Mouse (Mus musculus): ENCODE results near the gene Galnt7. TPM values are rescaled to one million over a fixed set of nuclear protein-coding genes. Genes with fewer than 3 reads are reported as not detected.

Galnt7 gene
- polyA plus RNA-seq, 1 experiment from 2014 or later = 14.4 TPM

DNA sequence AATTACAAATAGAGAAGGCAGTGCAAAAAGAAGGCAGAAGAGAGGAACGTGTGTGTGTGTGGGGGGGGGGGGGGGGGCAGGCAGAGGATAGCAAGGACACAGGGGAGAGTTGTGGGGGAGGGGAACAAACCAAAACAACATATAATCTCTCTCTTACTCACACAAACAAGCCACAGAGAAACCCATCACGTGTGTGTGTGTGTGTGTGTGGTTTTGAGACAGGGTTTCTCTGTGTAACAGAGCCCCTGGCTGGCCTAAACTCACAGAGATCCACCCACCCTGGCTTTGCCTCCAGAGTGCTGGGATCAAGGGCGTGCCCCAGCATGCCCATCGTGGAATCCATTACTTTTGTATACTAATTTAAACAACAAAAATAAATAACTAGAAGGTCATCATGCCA, 66.2 kb downstream of the Galnt7 start:
- no peak for ATAC-seq (ENCODE audit: insufficient read depth)
- 41% methylated on average over 4 of the region's 4 CpGs for WGBS
- Histone ChIP-seq H3K27me3 (ENCODE audit: insufficient read depth, low read length) (no peaks in the 10 kb centered on the region), H3K9me3 (ENCODE audit: low read depth, low read length) (no peaks in the 10 kb centered on the region), H3K4me2 (no peak overlapping the region), H3K4me1 (ENCODE audit: insufficient read depth) (no peaks in the 10 kb centered on the region), H3K36me3 (ENCODE audit: insufficient read depth) (no peaks in the 10 kb centered on the region), H3K9ac (no peak overlapping the region), H3K27ac (ENCODE audit: low read depth) (no peak overlapping the region), H3K4me3 (ENCODE audit: low read depth, low read length) (no peak overlapping the region)
- no peak for DNase-seq
- no peak for TF ChIP-seq CTCF (IDR thresholded peaks at IDR 0.05; ENCODE audit: low read depth)

DNA sequence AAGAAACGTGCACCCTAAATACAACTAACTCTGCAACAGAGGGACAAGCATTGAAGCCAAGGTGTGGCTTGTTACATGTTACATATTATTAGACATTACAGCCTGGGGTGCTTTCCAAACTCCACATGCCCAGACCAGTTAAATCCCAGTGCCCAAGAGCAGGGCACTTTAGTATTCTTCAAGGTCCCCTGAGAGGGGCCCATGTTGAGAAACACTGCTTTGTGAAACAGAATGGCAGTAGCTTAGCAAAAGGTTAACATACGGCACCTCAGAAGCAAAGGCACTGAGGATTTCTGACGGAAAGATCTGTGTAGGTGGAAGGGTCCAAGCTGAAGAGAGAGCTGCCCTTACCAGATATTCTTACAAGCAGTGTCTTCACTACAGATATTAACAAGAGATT, 67.0 kb downstream of the Galnt7 start:
- Histone ChIP-seq H3K27me3 (ENCODE audit: insufficient read depth, low read length) (no peaks in the 10 kb centered on the region), H3K36me3 (ENCODE audit: insufficient read depth) (no peaks in the 10 kb centered on the region), H3K4me2 (no peak overlapping the region), H3K9me3 (ENCODE audit: low read depth, low read length) (no peaks in the 10 kb centered on the region), H3K9ac (no peak overlapping the region), H3K4me3 (ENCODE audit: low read depth, low read length) (no peak overlapping the region), H3K4me1 (ENCODE audit: insufficient read depth) (no peaks in the 10 kb centered on the region), H3K27ac (ENCODE audit: low read depth) (no peak overlapping the region)
- 82% methylated on average over 3 of the region's 3 CpGs for WGBS
- TF ChIP-seq CTCF (IDR thresholded peaks at IDR 0.05; ENCODE audit: low read depth) = no peak
- no peak for ATAC-seq (ENCODE audit: insufficient read depth)
- no peak for DNase-seq

DNA sequence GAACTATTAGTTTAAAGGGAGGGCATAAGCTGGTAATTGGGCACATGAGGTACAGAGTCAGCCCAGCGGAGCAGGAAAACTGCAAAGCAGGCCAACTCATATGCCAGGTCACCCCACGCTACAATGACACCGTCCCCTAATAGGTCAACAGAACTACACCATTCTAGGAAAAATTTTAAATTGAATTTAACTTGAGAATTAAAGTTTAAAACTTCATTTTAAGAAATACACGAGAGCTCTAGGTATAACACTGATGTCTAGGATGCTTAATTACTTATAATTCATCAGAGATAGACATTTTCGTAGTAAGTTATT, 67.7 kb downstream of the Galnt7 start:
- Histone ChIP-seq H3K4me3 (ENCODE audit: low read depth, low read length) (no peak overlapping the region), H3K9ac (no peak overlapping the region), H3K27ac (ENCODE audit: low read depth) (no peak overlapping the region), H3K27me3 (ENCODE audit: insufficient read depth, low read length) (no peaks in the 10 kb centered on the region), H3K4me2 (no peak overlapping the region), H3K9me3 (ENCODE audit: low read depth, low read length) (no peaks in the 10 kb centered on the region), H3K4me1 (ENCODE audit: insufficient read depth) (no peaks in the 10 kb centered on the region), H3K36me3 (ENCODE audit: insufficient read depth) (no peaks in the 10 kb centered on the region)
- 90% methylated on average over 5 of the region's 5 CpGs for WGBS
- no peak for ATAC-seq (ENCODE audit: insufficient read depth)
- no peak for DNase-seq
- TF ChIP-seq CTCF (IDR thresholded peaks at IDR 0.05; ENCODE audit: low read depth) = no peak

DNA sequence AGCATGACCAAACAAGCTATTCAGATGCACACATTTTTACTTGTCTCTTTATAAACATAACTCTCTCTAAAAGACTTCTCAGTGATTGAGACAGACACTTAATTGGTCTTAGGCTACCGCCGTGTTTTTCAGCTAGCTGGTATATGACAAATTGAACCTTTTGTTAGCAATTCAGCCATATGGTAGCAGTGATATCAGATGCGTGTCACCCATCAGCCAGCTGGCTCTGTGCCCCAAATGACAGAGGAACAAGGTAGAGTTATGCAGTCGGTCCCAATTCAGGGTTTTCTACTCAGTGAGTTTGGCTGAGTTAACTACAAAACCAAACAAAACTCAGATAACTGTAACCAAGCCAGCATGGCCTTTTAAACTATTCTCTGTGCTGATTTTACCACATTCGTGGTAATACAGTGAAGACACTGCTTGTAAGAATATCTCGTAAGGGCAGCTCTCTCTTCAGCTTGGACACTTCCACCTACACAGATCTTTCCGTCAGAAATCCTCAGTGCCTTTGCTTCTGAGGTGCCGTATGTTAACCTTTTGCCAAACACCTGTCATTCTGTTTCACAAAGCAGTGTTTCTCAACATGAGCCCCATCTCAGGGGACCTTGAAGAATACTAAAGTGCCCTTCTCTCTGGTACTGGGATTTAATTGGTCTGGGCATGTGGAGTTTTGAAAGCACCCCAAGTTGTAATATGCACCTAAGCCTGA, 68.3 kb downstream of the Galnt7 start:
- Histone ChIP-seq H3K4me1 (ENCODE audit: insufficient read depth) (no peaks in the 10 kb centered on the region), H3K27me3 (ENCODE audit: insufficient read depth, low read length) (no peaks in the 10 kb centered on the region), H3K36me3 (ENCODE audit: insufficient read depth) (no peaks in the 10 kb centered on the region), H3K9ac (no peak overlapping the region), H3K27ac (ENCODE audit: low read depth) (no peak overlapping the region), H3K4me3 (ENCODE audit: low read depth, low read length) (no peak overlapping the region), H3K9me3 (ENCODE audit: low read depth, low read length) (no peaks in the 10 kb centered on the region), H3K4me2 (no peak overlapping the region)
- ATAC-seq (ENCODE audit: insufficient read depth) (no peak), DNase-seq (no peak)
- 54% methylated on average over 8 of the region's 8 CpGs for WGBS
- no peak for TF ChIP-seq CTCF (IDR thresholded peaks at IDR 0.05; ENCODE audit: low read depth)

DNA sequence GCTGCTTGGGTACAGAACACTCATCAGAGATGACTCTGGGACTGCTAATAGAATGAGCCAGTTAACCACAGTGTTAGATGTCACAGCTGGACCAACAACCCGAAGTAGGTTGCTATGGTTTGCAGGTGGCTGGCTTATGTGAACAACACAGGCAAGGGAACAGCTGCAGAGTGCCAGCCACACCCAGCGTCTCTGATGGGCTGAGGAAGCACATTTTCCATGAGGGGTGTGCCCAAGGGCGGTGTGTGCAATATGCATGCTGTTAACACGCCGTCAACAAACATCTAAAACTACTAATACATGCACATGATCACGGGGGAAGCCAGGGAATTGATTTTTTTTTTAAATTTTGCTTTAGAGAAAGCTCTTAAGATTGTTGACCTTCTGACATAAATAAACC, 73.0 kb downstream of the Galnt7 start:
- no peak for TF ChIP-seq CTCF (IDR thresholded peaks at IDR 0.05; ENCODE audit: low read depth)
- ATAC-seq (ENCODE audit: insufficient read depth) = no peak
- Histone ChIP-seq H3K27ac (ENCODE audit: low read depth) (no peak overlapping the region), H3K9me3 (ENCODE audit: low read depth, low read length) (no peaks in the 10 kb centered on the region), H3K4me3 (ENCODE audit: low read depth, low read length) (no peak overlapping the region), H3K4me2 (no peak overlapping the region), H3K36me3 (ENCODE audit: insufficient read depth) (no peaks in the 10 kb centered on the region), H3K4me1 (ENCODE audit: insufficient read depth) (no peaks in the 10 kb centered on the region), H3K9ac (no peak overlapping the region), H3K27me3 (ENCODE audit: insufficient read depth, low read length) (no peaks in the 10 kb centered on the region)
- no peak for DNase-seq
- 68% methylated on average over 6 of the region's 6 CpGs for WGBS

DNA sequence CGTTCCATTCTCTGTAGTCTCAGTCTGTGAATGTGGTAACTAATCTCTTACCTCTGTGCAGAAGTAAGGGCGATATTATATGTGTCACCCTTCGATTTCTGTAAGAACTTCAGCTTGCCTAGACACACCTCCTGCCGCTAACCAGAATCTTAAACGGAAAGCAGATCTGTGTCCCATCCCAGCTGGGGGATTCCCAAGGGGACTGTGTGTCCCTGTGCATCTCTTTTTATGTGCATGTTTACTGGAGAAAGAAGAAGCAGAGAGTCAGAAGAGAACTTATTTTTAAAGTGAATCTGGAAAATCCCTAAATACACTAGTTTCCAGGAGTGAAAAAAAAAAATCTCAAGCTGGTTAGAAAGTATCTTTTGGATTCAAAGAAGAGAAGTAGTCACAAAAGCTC, 75.5 kb downstream of the Galnt7 start:
- no peak for DNase-seq
- no peak for ATAC-seq (ENCODE audit: insufficient read depth)
- Histone ChIP-seq H3K9me3 (ENCODE audit: low read depth, low read length) (no peaks in the 10 kb centered on the region), H3K9ac (no peak overlapping the region), H3K4me3 (ENCODE audit: low read depth, low read length) (no peak overlapping the region), H3K4me1 (ENCODE audit: insufficient read depth) (no peaks in the 10 kb centered on the region), H3K27me3 (ENCODE audit: insufficient read depth, low read length) (no peaks in the 10 kb centered on the region), H3K36me3 (ENCODE audit: insufficient read depth) (no peaks in the 10 kb centered on the region), H3K4me2 (no peak overlapping the region), H3K27ac (ENCODE audit: low read depth) (no peak overlapping the region)
- WGBS = 69% methylated on average over 5 of the region's 5 CpGs
- TF ChIP-seq CTCF (IDR thresholded peaks at IDR 0.05; ENCODE audit: low read depth) = no peak

DNA sequence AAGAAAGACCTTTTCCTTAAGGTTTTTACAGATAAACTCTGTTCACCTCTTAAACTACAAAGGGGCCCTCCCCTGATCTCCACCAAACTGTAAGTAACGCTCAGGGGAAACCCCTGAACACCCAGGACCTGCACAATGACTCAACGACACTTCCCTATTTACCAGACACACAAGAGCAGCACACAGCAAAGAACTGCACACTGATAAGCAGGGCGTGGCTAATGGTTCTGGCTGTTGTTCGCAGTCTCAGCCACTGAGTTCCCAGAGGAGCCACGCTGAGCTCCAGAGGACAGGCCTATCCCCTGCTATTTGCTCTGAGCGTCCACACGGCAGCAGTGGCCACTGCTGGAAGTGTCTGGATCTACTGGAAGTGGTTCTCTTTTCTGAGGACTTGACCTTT, 76.6 kb downstream of the Galnt7 start:
- peak; percentile 45 for DNase-seq
- 0 out of 2 replicates have a peak, but pooled peaks have one; percentile 8 for TF ChIP-seq CTCF (IDR thresholded peaks at IDR 0.05; ENCODE audit: low read depth)
- Histone ChIP-seq H3K4me2 (no peak overlapping the region), H3K9ac (no peak overlapping the region), H3K27me3 (ENCODE audit: insufficient read depth, low read length) (no peaks in the 10 kb centered on the region), H3K4me1 (ENCODE audit: insufficient read depth) (no peaks in the 10 kb centered on the region), H3K4me3 (ENCODE audit: low read depth, low read length) (no peak overlapping the region), H3K9me3 (ENCODE audit: low read depth, low read length) (no peaks in the 10 kb centered on the region), H3K27ac (ENCODE audit: low read depth) (no peak overlapping the region), H3K36me3 (ENCODE audit: insufficient read depth) (no peaks in the 10 kb centered on the region)
- ATAC-seq (ENCODE audit: insufficient read depth) = peak; percentile 61; the same call in 1 of the 2 replicates
- WGBS = 26% methylated on average over 7 of the region's 7 CpGs

DNA sequence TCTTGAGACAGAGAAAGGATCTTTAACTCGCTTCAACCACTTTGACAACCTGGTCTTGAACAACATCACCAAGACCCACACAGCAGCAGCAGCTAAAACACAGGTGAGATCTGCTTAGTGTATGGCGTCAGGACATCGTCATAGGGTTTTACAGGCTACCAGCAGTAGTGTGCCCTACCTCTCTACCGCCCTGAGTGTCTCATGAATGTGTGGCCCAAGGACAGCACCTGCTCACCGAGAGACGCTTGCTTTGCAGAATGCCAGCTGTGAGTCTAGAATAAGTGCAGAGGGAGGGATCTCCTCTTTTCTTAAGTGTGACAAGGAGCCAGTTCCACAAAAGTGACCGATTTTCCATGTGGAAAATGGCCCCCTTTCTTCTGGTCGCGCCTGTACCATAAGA, 77.5 kb downstream of the Galnt7 start:
- WGBS = 89% methylated on average over 9 of the region's 9 CpGs
- ATAC-seq (ENCODE audit: insufficient read depth) (no peak), DNase-seq (no peak)
- Histone ChIP-seq H3K4me3 (ENCODE audit: low read depth, low read length) (no peak overlapping the region), H3K36me3 (ENCODE audit: insufficient read depth) (no peaks in the 10 kb centered on the region), H3K9me3 (ENCODE audit: low read depth, low read length) (no peaks in the 10 kb centered on the region), H3K4me1 (ENCODE audit: insufficient read depth) (no peaks in the 10 kb centered on the region), H3K27ac (ENCODE audit: low read depth) (no peak overlapping the region), H3K9ac (no peak overlapping the region), H3K27me3 (ENCODE audit: insufficient read depth, low read length) (no peaks in the 10 kb centered on the region), H3K4me2 (no peak overlapping the region)
- no peak for TF ChIP-seq CTCF (IDR thresholded peaks at IDR 0.05; ENCODE audit: low read depth)

All from lung, embryonic 14.5 days (tissue).